Mouse (Mus musculus) forebrain, embryonic 16.5 days (tissue): ENCODE measurements around the gene Stard5. TPM values are rescaled to one million over a fixed set of nuclear protein-coding genes. Genes with fewer than 3 reads are reported as not detected.
A peak's percentile ranks its signal among the peaks of the same experiment; 100 is the strongest.

ENCODE experiments used
- ATAC-seq: fragments of 200-750 bp; cut with Nextera tagmentation; 2 replicates; pipeline ENCODE4 v1.8.0; 2017; ENCODE audit warnings: mild to moderate bottlenecking, moderate library complexity
- H3K27ac ChIP-seq: fragments of 300-500 bp; sonication (generic); 2 replicates; pipeline ENCODE4 v1.5.1; 2014; ENCODE audit warnings: low read length, control low read depth
- H3K27me3 ChIP-seq: fragments of 300-500 bp; sonication (generic); replicated peaks from 2 replicates; pipeline ENCODE4 v1.6.1; 2014; ENCODE audit warnings: low read length; ENCODE audit not compliant: control insufficient read depth, insufficient read depth
- H3K36me3 ChIP-seq: fragments of 300-500 bp; sonication (generic); 2 replicates; pipeline ENCODE4 v1.6.1; 2014; ENCODE audit not compliant: control insufficient read depth, insufficient read depth
- H3K4me1 ChIP-seq: fragments of 300-500 bp; sonication (generic); replicated peaks from 2 replicates; pipeline ENCODE4 v1.6.1; 2014; ENCODE audit warnings: low read length; ENCODE audit not compliant: control insufficient read depth, insufficient read depth
- H3K4me2 ChIP-seq: fragments of 300-500 bp; sonication (generic); 2 replicates; pipeline ENCODE4 v1.6.1; 2014; ENCODE audit warnings: mild to moderate bottlenecking, low read length, control low read depth
- H3K4me3 ChIP-seq: fragments of 300-500 bp; sonication (generic); replicated peaks from 2 replicates; pipeline ENCODE4 v1.5.1; 2014; ENCODE audit warnings: mild to moderate bottlenecking, low read length, control low read depth
- H3K9ac ChIP-seq: fragments of 300-500 bp; sonication (generic); replicated peaks from 2 replicates; pipeline ENCODE4 v1.6.1; 2014; ENCODE audit warnings: low read depth, low read length, control low read depth
- H3K9me3 ChIP-seq: fragments of 300-500 bp; sonication (generic); 2 replicates; pipeline ENCODE4 v1.6.1; 2016; ENCODE audit warnings: low read length; ENCODE audit not compliant: control insufficient read depth
- WGBS: fragments of 180-500 bp; shearing (Covaris S2); extraction: QIAGEN DNeasy Blood & Tissue Kit; methylation state at CpG from one replicate; pipeline ENCODE4 v1.1.7; 2014; 5-methylcytosine and 5-hydroxymethylcytosine counted together
- polyA plus RNA-seq: library from polyadenylated mRNA; unstranded; fragments of >200 nt; fragmentation: Nextera tagmentation; extraction: Ambion mirVana; gene quantifications from 2 replicates; pipeline ENCODE4 v1.2.1, GENCODE M21; 2015

Stard5 gene
- polyA plus RNA-seq, 1 experiment from 2014 or later = 7.2 TPM

- peak overlapping the region; percentile 64 for H3K9ac ChIP-seq
- ATAC-seq = peak; percentile 32
- H3K9me3 ChIP-seq = no peaks in the 10 kb centered on the region
- peaks cover 17% of the 10 kb centered on the region for H3K4me1 ChIP-seq
- H3K27me3 ChIP-seq = no peaks in the 10 kb centered on the region
- peak overlapping the region; percentile 60 for H3K4me3 ChIP-seq
- peak overlapping the region; percentile 21; the same call in 1 of the 2 replicates for H3K27ac ChIP-seq
- 9% methylated on average over 11 of the region's 11 CpGs for WGBS
- H3K4me2 ChIP-seq = peak overlapping the region; percentile 54
- H3K36me3 ChIP-seq = no peaks in the 10 kb centered on the region
These were observed 509 bp upstream of the Stard5 start for GRCm38 (mm10) chr7:83631073-83631827.

GRCm38 (mm10) chr7:83632682-83633120, 942 bp downstream of the Stard5 start:
- Histone ChIP-seq H3K27ac (no peak overlapping the region), H3K36me3 (no peaks in the 10 kb centered on the region), H3K4me2 (peak overlapping the region; percentile 54), H3K9ac (no peak overlapping the region), H3K4me3 (no peak overlapping the region), H3K27me3 (no peaks in the 10 kb centered on the region), H3K9me3 (no peaks in the 10 kb centered on the region), H3K4me1 (peaks cover 17% of the 10 kb centered on the region)
- WGBS = 60% methylated on average over 6 of the region's 6 CpGs
- no peak for ATAC-seq

- Histone ChIP-seq H3K4me2 (no peak overlapping the region), H3K27me3 (no peaks in the 10 kb centered on the region), H3K4me3 (no peak overlapping the region), H3K27ac (no peak overlapping the region), H3K36me3 (no peaks in the 10 kb centered on the region), H3K9me3 (no peaks in the 10 kb centered on the region), H3K9ac (no peak overlapping the region), H3K4me1 (peaks cover 17% of the 10 kb centered on the region)
- 88% methylated on average over 6 of the region's 6 CpGs for WGBS
- no peak for ATAC-seq
These were observed 2.1 kb downstream of the Stard5 start for GRCm38 (mm10) chr7:83633856-83634255.

- Histone ChIP-seq H3K27me3 (no peaks in the 10 kb centered on the region), H3K27ac (no peak overlapping the region), H3K9me3 (no peaks in the 10 kb centered on the region), H3K4me1 (peaks cover 17% of the 10 kb centered on the region), H3K9ac (no peak overlapping the region), H3K4me2 (no peak overlapping the region), H3K4me3 (no peak overlapping the region), H3K36me3 (no peaks in the 10 kb centered on the region)
- 74% methylated on average over 2 of the region's 2 CpGs for WGBS
- no peak for ATAC-seq
These were observed 4.0 kb downstream of the Stard5 start for GRCm38 (mm10) chr7:83635726-83636125.

- H3K4me1 ChIP-seq = peaks cover 10% of the 10 kb centered on the region
- no peaks in the 10 kb centered on the region for H3K9me3 ChIP-seq
- H3K27ac ChIP-seq = no peak overlapping the region
- H3K27me3 ChIP-seq = no peaks in the 10 kb centered on the region
- no peak overlapping the region for H3K9ac ChIP-seq
- H3K4me2 ChIP-seq = no peak overlapping the region
- no peak overlapping the region for H3K4me3 ChIP-seq
- ATAC-seq = no peak
- 87% methylated on average over 8 of the region's 8 CpGs for WGBS
- H3K36me3 ChIP-seq = no peaks in the 10 kb centered on the region
These were observed 4.7 kb downstream of the Stard5 start for GRCm38 (mm10) chr7:83636425-83636824.

- no peak for ATAC-seq
- no peak overlapping the region for H3K9ac ChIP-seq
- no peak overlapping the region for H3K4me3 ChIP-seq
- H3K4me1 ChIP-seq = 0 out of 2 replicates have a peak, but pooled peaks cover 2% of the 10 kb centered on the region
- 91% methylated on average over 8 of the region's 8 CpGs for WGBS
- H3K27ac ChIP-seq = no peak overlapping the region
- no peaks in the 10 kb centered on the region for H3K36me3 ChIP-seq
- no peaks in the 10 kb centered on the region for H3K27me3 ChIP-seq
- no peak overlapping the region for H3K4me2 ChIP-seq
- H3K9me3 ChIP-seq = no peaks in the 10 kb centered on the region
These were observed 6.2 kb downstream of the Stard5 start for GRCm38 (mm10) chr7:83637781-83638583.

- H3K9me3 ChIP-seq = no peaks in the 10 kb centered on the region
- H3K36me3 ChIP-seq = no peaks in the 10 kb centered on the region
- 79% methylated on average over 3 of the region's 3 CpGs for WGBS
- H3K4me2 ChIP-seq = no peak overlapping the region
- H3K4me1 ChIP-seq = no peaks in the 10 kb centered on the region
- H3K4me3 ChIP-seq = no peak overlapping the region
- H3K9ac ChIP-seq = no peak overlapping the region
- H3K27ac ChIP-seq = no peak overlapping the region
- no peaks in the 10 kb centered on the region for H3K27me3 ChIP-seq
- no peak for ATAC-seq
These were observed 7.3 kb downstream of the Stard5 start for GRCm38 (mm10) chr7:83639084-83639483.

GRCm38 (mm10) chr7:83640581-83640980, 8.8 kb downstream of the Stard5 start:
- no peak for ATAC-seq
- no peaks in the 10 kb centered on the region for H3K36me3 ChIP-seq
- no peaks in the 10 kb centered on the region for H3K27me3 ChIP-seq
- WGBS = 94% methylated on average over 5 of the region's 5 CpGs
- H3K4me2 ChIP-seq = no peak overlapping the region
- H3K27ac ChIP-seq = no peak overlapping the region
- H3K9me3 ChIP-seq = no peaks in the 10 kb centered on the region
- H3K4me3 ChIP-seq = no peak overlapping the region
- H3K4me1 ChIP-seq = no peaks in the 10 kb centered on the region
- H3K9ac ChIP-seq = no peak overlapping the region

GRCm38 (mm10) chr7:83641163-83641562, 9.4 kb downstream of the Stard5 start:
- Histone ChIP-seq H3K36me3 (no peaks in the 10 kb centered on the region), H3K4me1 (no peaks in the 10 kb centered on the region), H3K27ac (no peak overlapping the region), H3K9ac (no peak overlapping the region), H3K9me3 (no peaks in the 10 kb centered on the region), H3K27me3 (no peaks in the 10 kb centered on the region), H3K4me3 (no peak overlapping the region), H3K4me2 (no peak overlapping the region)
- no peak for ATAC-seq
- 55% methylated on average over 2 of the region's 2 CpGs for WGBS
